Mouse (Mus musculus) ES-Bruce4 (cell line): Measurements from ENCODE around the gene Ankrd36.

Experiments used
- CTCF ChIP-seq: IDR thresholded peaks from one replicate; pipeline ENCODE4 v1.8.1; 2011; ENCODE audit warnings: low read depth, low read length
- EP300 ChIP-seq: IDR thresholded peaks from 2 replicates; pipeline ENCODE4 v1.6.1; 2011; ENCODE audit warnings: low read depth, low read length; ENCODE audit not compliant: insufficient read depth
- POLR2A ChIP-seq: IDR thresholded peaks from one replicate; pipeline ENCODE4 v1.8.1; 2011; ENCODE audit warnings: low read length; ENCODE audit not compliant: insufficient read depth

DNA sequence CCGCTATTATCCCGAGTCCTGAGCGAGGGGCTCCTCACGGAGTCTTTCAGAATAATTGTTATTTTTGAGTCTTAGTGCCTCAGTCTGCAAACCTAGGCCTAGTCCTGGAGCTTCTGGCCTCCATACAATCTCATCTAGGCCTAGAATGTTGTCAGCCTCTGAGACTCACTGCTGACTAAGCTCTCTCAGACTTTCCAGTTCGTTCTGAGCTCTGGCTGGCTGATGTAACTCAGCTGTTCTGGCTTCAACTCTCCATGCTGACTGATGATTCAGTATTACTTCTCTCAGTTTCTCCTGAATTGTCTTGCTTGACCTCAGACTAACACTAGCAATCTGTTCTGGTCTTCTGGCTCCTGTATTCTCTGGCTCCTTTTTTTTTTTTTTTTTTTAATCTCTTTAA, 18.1 kb upstream of the Ankrd36 start:
- no peak for TF ChIP-seq POLR2A
- no peak for TF ChIP-seq CTCF
- no peak for TF ChIP-seq EP300
